Mouse (Mus musculus) G1E (cell line): ENCODE data around the gene Ebf1.

Experiments used
- CTCF ChIP-seq: IDR thresholded peaks from 2 replicates; pipeline ENCODE4 v1.5.1; 2012; ENCODE audit warnings: low read depth, low read length, inconsistent platforms, mixed read lengths
- GATA1 ChIP-seq: IDR thresholded peaks from 2 replicates; pipeline ENCODE4 v1.6.1; 2012; ENCODE audit warnings: borderline replicate concordance, low read length, inconsistent platforms, mixed read lengths
- POLR2AphosphoS5 ChIP-seq: IDR thresholded peaks from 2 replicates; pipeline ENCODE4 v1.6.1; 2012; ENCODE audit warnings: low read depth, low read length, inconsistent platforms; ENCODE audit not compliant: insufficient replicate concordance
- TAL1 ChIP-seq: conservative IDR thresholded peaks from 2 replicates; pipeline ENCODE4 v1.6.1; 2012; ENCODE audit warnings: low read depth, low read length, inconsistent platforms, mixed read lengths

GRCm38 (mm10) chr11:45012081-45012480 is 395.0 kb downstream of the Ebf1 start:
- no peak for TF ChIP-seq CTCF
- TF ChIP-seq GATA1: no peak
- no peak for TF ChIP-seq TAL1
- no peak for TF ChIP-seq POLR2AphosphoS5
